Mouse (Mus musculus): Measurements from ENCODE around the gene Gldn.

Gene Gldn

GRCm38 (mm10) chr9:54286331-54286987 is at the start of gene Gldn:
Gene Gldn, plus strand, starts transcription at chr9:54286486.
- peak; percentile 25 for DNase-seq

- DNase-seq: no peak
Measured at GRCm38 (mm10) chr9:54244869-54245665, 41.2 kb upstream of the Gldn start.

DNA sequence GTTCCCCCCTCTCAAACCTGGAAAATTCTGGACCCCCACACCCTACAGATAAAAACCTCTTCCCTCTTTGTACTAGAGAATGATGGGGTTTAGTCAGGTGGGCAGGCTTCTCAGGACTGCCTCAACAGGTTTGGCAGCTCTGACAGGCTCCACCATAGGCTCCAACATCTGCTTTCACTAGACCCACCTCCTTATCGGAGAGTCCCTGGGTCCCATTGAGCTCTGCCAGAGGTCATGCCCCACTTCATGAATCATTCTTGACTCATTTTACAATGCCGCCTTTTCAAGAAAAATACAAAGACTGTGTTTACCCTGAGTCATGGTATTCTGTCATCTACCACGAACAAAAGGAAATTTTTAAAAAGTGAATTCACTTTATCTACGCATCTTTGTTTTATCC is 21.5 kb upstream of the Gldn start:
- no peak for DNase-seq

DNA sequence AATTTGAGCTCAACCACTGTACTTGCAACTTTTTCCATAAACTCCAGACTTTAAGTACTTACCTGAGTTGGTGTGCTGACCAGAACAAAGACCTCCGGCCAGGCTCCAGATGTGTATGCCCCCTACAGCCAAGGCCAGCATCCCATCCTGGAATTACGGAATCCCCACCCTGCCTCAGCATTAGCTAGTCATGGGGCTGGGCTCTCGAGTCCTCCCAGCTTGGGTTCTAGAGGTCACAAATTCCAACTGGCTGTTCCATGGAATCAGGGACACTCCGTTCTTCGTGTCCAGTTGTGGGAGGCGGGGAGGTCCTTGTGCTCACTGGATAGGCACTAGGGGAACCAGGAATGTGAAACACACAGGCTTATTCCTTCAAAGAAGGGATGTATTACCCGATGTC is 18.3 kb upstream of the Gldn start, which contains the start of gene Cyp19a1:
TSS of gene Cyp19a1 (minus strand) at position 101 of the 400 bp plus-strand sequence.
- no peak for DNase-seq

- DNase-seq: no peak
Measured at GRCm38 (mm10) chr9:54269987-54270386, 16.3 kb upstream of the Gldn start.

DNA sequence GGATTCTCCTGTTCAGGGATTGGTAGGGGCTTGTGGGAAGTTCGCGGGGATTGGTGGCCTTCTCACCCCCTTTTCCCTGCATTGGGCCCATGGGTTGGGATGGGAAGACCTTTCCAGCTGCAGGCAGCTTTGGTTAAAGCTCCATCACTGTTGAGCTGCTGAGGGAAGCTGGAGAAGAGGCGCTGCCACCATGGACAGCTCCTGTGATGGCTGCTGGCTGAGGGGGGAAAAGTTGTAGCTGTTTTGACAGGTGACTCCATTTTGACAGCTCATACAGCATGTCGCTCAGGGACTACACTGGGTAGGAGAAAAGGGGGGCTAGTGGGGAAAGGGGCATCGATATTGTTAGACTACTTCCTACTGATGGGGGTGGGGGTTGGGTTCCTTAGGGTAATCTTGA is 15.4 kb upstream of the Gldn start:
- no peak for DNase-seq

DNA sequence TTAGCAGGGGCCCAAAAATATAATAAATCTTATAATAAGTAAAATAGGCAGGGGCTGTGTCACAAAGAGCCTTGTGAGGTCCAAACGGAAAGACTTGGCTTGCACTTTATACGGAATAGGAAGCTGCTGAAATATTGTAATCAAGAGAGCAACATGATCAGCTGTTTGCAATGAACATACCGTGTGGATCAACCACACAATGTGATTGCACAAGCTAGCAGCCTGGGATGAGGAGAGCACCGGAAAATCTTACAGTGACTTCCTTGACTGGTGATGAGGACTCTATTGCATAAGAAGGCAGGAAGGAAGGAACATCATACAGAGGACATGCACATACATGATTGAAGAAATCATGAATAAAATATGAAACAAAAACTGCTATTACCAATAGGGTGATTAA is 11.0 kb upstream of the Gldn start:
- DNase-seq: no peak

- no peak for DNase-seq
Measured at GRCm38 (mm10) chr9:54279046-54279589, 7.2 kb upstream of the Gldn start.

DNA sequence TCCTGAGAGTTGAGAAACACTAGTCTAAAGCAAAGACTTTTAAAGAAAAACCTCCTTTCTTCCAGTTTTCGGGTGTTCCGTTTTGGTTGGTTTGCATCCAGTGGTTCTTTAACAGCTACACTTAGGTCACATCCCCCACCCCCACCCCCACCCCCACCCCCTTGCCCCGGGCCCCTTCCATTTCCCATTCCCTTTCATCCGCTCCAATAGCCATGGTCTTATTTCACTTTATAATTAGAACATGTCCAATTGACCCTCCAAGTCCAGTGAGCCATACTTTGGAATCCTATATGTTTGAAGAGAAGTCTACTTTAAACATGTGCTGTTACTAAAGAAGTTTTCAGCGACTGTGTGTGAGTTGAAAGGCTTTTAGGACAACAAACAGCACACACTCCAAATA is 1.5 kb downstream of the Gldn start:
- DNase-seq: no peak

GRCm38 (mm10) chr9:54299389-54299788 is 13.1 kb downstream of the Gldn start:
- no peak for DNase-seq

GRCm38 (mm10) chr9:54299792-54300191 is 13.5 kb downstream of the Gldn start:
- DNase-seq: no peak

DNA sequence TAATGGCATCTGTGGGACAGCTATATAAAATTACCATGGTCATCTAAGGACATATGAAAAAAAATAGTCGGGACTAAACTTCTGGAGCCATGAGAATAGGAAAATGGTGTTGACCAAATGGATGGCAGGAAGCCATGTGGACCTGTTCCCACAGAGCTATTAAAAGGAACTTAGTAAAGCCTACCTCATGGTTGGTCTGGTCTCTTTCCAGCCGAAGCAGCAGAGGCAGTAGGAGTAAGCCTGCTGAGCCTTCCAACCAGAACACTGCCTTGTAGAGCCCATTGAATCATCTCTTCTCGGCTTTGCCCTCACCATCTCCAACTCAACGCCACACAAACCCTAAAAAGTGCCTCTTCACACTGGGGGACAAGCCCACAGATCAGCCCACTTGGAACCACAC is 15.0 kb downstream of the Gldn start:
- DNase-seq: no peak

- DNase-seq: no peak
Measured at GRCm38 (mm10) chr9:54308209-54308608, 21.9 kb downstream of the Gldn start.

DNA sequence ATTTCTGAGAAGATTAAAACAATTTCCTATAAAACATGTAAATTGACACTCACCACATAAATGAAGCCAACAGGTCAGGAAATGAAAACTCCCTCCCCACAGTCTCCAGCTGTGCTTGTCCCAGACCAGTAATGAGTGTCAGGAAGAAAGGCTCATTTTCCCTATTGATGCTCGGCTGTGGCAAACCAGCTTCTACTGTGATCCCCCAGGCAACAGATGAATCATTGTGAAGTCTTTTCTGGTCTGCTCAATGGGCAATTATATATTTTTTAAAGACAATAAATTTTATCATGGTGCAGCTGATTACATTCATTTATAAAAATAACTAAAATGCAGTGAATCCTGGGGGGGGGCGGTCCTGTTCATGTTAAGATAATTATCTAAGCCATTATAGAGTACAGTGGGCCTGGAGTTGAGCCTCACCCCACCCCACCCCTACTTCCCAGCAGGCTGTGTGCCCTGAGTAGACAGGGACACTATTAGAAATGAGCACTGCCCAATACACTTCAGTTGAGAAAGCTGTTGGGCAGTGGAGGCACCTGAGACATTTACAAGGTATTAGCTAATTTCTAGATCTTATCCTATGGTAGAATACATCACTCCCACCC is 22.6 kb downstream of the Gldn start:
- no peak for DNase-seq

DNA sequence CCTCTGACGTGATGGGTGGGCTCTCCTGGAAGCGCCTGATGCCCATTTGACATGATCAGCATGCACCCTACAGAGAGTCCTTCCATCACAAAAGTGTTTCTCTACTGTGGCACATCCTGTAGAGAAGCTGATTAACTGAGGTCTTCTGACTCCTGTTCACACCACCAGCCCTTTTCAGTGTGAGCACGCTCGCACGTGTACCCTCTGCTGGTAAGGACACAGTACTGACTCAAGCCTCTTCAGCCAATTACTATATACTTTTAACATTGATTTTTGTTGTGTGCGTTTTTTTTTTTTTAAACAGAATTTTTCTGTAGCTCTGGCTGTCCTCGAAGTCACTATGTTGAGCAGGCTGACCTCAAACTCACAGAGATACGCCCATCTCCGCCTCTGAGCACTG is 30.1 kb downstream of the Gldn start:
- no peak for DNase-seq

- no peak for DNase-seq
Measured at GRCm38 (mm10) chr9:54323456-54323855, 37.2 kb downstream of the Gldn start.

DNA sequence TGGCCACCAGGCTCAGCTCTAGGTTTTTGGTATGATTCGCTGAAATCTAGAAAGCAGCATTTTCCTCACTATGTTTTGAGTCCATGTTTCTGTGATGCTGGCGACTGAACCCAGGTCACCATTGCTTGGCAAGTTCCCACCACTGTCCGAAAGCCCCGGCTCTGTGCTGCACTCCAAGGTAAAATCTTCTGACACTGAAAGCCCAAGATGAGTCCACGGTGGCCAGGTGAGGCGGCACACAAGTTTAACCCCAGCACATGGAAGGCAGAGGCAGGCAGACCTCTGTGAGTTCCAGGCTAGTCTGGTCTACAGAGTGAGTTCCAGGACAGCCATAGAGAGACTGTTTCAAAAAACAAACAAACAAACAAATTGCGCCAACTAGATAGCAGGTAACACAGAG is 42.9 kb downstream of the Gldn start:
- no peak for DNase-seq

- DNase-seq: no peak
Measured at GRCm38 (mm10) chr9:54335582-54335981, 49.3 kb downstream of the Gldn start.

DNA sequence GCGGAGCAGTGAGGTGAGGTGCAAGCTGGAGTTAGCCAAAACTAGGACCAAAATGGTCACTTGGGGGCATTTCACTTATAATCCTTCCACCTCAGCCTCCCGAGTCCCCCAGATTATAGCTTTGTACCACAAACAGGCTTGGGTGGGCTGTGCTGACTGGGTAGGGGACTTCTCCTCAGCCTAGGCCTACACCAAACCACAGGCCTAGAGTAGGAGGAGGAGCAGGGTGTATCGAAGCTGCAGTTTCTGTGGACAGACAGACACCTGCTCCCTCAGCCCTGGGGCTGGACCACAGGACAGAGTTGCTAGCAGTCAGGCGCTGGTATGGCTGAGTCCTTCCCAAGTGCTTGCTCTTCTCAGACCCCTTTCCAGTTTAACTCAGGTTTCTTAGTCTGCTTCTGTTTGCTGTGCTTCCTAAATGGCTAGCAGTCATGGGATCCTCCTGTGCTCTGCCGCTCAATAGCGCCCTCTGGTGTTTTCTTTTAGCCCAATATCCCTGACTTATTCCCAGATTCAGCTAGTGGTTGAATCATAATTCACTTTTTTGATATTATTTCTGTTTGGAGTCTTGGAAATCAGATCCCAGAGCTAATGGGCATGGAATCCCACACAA is 50.4 kb downstream of the Gldn start:
- peak; percentile 71 for DNase-seq

DNA sequence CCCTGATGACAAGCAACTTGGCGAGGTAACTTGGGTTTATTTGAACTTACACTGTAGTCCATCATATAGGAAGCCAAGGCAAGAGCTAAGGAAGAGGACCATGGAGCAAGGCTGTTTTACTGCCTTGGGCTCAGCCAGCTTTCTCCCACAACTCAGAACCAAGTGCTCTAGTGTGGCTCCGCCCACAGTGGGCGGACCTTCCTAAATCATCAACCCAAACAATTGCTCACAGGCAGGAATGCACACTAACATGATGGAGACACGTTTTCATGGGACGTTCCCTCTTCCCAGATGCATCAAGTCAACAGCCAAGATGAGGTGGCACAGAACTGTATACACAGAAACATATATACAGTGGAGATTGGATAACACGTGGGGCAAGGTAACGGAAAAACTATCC is 55.7 kb downstream of the Gldn start:
- DNase-seq: no peak

GRCm38 (mm10) chr9:54356756-54357155 is 70.5 kb downstream of the Gldn start:
- DNase-seq: no peak

All from right cerebral cortex, postnatal 4 days (tissue).